Mouse (Mus musculus): ENCODE measurements around the gene Phf7. TPM values are rescaled to one million over a fixed set of nuclear protein-coding genes. Genes with fewer than 3 reads are reported as not detected.

Phf7 gene
- polyA plus RNA-seq, 1 experiment from 2014 or later = 8.1 TPM

DNA sequence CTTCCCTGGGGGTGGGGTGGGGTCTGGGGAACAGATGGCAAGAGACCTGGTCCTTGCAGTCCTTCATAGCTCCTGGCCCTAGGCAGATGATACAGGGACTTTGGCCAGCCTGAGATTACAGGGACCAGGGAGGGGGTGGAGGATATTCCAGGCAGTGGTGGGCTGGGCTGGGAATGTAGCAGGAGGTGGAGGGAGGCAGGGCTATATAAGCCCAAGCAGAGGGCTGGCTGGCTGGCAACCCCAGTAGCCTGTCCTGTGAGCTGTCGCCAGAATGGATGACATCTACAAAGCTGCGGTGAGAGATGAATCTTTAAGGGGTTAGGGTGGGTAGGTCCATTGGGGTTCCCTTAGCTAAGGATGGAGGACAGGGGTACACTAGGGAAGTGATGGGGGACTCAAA, 43.0 kb downstream of the Phf7 start, which contains the start of gene Tnnc1:
Gene Tnnc1 (plus strand): TSS at position 229 of the 400 bp plus-strand sequence.
- ATAC-seq (ENCODE audit: insufficient number of reproducible peaks, low FRiP score) = no peak
- H3K4me2 ChIP-seq = peak within 1 kb of the TSS; percentile 96
- H3K36me3 ChIP-seq = peaks cover 49% of the 10 kb centered on the region
- 56% methylated on average over 2 of the region's 2 CpGs for WGBS
- no peaks in the 10 kb centered on the region for H3K27me3 ChIP-seq (replicated peaks)
- no peaks in the 10 kb centered on the region for H3K9me3 ChIP-seq (replicated peaks)
- H3K4me1 ChIP-seq (replicated peaks) = peaks cover 56% of the 10 kb centered on the region
- H3K4me3 ChIP-seq = peak within 1 kb of the TSS; percentile 89
- H3K9ac ChIP-seq = peak within 1 kb of the TSS; percentile 98
- peak within 1 kb of the TSS; percentile 98 for H3K27ac ChIP-seq (ENCODE audit: poor library complexity, severe bottlenecking)

DNA sequence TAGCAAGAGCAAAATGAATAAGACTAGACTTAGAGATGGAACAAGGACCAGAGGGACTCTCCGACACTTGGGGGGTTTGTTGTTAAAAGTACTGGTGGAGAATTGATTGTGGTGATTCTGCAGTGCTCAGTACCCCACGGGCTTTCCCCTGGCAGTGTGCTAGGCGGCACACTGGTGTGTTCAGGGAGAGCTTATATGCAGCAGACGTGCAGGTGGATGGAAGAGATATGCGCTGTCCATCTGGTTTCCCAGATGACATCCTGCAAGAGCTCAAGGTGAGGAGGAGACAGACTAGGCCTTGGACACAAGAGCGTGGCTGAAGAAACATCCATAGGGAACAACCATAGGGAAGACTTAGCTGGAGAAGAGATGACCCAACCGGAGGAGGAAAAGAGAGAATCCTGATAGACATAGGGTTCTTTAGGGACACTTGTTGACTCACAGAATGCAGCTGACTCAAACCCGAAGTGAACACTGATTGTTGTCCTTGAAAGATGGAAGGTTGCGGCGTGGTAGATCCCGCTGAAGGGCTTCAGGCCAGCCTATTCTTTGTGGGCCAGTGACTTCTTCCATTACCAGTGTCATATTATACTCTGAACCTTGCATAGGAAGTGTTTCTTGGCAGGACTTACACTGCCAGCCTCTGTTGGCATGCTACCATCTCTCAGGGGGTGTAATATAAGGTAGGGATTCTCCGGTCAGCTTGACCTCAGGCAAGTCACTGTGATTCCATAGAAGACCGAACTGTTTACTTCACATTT, 43.9 kb downstream of the Phf7 start:
- H3K4me3 ChIP-seq = peak overlapping the region; percentile 89
- H3K36me3 ChIP-seq = peaks cover 49% of the 10 kb centered on the region
- ATAC-seq (ENCODE audit: insufficient number of reproducible peaks, low FRiP score) = no peak
- H3K9me3 ChIP-seq (replicated peaks) = no peaks in the 10 kb centered on the region
- peak overlapping the region; percentile 98 for H3K9ac ChIP-seq
- H3K4me2 ChIP-seq = peak overlapping the region; percentile 96
- peak overlapping the region; percentile 98 for H3K27ac ChIP-seq (ENCODE audit: poor library complexity, severe bottlenecking)
- H3K4me1 ChIP-seq (replicated peaks) = peaks cover 48% of the 10 kb centered on the region
- WGBS = 74% methylated on average over 13 of the region's 13 CpGs
- no peaks in the 10 kb centered on the region for H3K27me3 ChIP-seq (replicated peaks)

DNA sequence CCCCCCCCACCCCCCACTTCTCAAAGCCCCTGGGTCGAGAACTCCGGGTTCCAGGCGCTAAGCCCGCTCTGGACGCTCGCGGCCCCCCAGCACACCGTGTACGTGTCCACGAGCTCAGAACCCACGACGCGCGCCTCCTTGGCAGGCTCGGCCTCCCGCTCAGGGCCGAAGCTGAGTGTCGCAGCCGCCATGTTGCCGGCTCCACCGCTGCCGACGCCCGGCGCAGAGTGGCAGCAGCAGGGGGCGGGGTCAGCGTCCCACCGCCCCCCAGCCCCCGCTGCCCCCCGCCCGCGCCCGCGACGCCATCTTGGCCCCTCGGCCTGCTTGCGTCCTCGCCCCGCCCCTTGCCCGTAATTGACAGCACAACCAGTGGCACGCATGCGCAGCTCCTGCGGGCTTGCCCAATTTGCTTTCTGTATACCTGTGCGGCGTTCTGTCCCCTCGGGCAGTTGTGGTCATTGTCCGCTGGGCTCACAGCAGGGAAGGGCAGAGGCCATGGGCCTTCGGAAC, 44.6 kb downstream of the Phf7 start:
- peak overlapping the region; percentile 89 for H3K4me3 ChIP-seq
- peaks cover 43% of the 10 kb centered on the region for H3K4me1 ChIP-seq (replicated peaks)
- H3K27ac ChIP-seq (ENCODE audit: poor library complexity, severe bottlenecking) = peak overlapping the region; percentile 98
- H3K36me3 ChIP-seq = peaks cover 49% of the 10 kb centered on the region
- WGBS = under 1% methylated on average over 47 of the region's 48 CpGs
- peak overlapping the region; percentile 98 for H3K9ac ChIP-seq
- H3K4me2 ChIP-seq = peak overlapping the region; percentile 96
- no peaks in the 10 kb centered on the region for H3K27me3 ChIP-seq (replicated peaks)
- ATAC-seq (ENCODE audit: insufficient number of reproducible peaks, low FRiP score) = peak; percentile 66
- no peaks in the 10 kb centered on the region for H3K9me3 ChIP-seq (replicated peaks)

DNA sequence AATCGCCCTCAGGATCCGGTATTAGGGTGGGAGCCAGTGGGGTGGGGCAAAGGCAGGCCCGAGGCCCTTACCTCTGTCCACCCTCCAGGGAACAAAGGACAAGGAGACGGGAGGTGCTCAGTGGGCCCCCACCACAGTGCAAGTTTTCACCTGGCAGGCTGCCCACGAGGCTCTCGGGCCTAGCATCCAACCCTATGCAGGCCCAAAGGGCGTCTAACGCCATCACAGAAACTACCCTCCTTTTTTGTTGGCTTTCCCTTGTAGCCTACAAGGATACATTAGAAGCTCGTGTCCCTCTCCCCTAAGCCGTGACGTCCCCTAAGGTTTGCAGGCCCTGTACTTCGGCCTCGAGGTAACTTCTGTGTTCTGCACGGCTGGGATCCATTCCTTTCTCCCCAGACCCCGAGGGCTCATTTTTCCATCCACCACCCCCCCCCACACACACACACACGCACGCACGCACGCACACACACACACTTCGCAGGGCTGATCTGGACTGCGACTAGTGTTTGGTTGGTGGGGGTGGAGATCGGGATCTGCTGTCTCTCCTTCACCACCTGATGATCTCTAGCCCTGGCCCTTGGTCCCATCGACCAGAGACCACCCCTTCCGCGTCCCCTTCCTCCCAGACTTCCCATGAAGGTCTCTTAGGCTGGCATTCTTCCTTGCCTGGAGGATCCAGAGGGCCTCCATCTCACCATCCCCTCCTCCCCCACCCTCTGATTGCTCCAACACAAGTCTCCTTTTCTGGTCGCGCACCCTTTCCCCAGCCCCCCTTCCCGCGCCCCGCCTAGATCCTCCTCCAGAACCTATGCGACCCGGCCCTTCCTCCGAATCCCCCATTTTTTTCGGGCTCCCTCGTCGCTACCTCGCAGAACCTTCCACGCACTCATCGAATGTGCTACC, 45.3 kb downstream of the Phf7 start:
- under 1% methylated on average over 38 of the region's 39 CpGs for WGBS
- ATAC-seq (ENCODE audit: insufficient number of reproducible peaks, low FRiP score) = peak; percentile 31
- peaks cover 48% of the 10 kb centered on the region for H3K36me3 ChIP-seq
- H3K4me3 ChIP-seq = peak overlapping the region; percentile 89
- H3K27me3 ChIP-seq (replicated peaks) = no peaks in the 10 kb centered on the region
- H3K9me3 ChIP-seq (replicated peaks) = no peaks in the 10 kb centered on the region
- H3K27ac ChIP-seq (ENCODE audit: poor library complexity, severe bottlenecking) = peak overlapping the region; percentile 98
- H3K4me2 ChIP-seq = peak overlapping the region; percentile 96
- peak overlapping the region; percentile 98 for H3K9ac ChIP-seq
- peaks cover 36% of the 10 kb centered on the region for H3K4me1 ChIP-seq (replicated peaks)

DNA sequence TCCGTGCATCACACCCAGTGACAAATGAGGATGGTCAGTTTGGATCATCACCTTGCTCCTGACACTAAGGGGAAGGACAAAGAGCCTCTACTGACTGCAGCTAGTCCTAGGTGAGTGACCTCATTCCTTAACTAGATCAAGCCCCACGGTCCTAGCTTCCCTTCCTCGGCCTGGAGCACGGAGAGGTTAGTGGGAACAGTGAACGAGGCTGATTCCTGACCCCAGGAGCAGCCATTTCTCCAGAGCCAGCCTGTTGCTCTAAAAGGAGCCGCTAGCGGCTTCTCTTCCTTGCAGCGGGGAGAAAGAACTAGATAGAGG, 45.9 kb downstream of the Phf7 start:
- peak overlapping the region; percentile 96 for H3K4me2 ChIP-seq
- peaks cover 50% of the 10 kb centered on the region for H3K36me3 ChIP-seq
- peak overlapping the region; percentile 98 for H3K27ac ChIP-seq (ENCODE audit: poor library complexity, severe bottlenecking)
- no peak for ATAC-seq (ENCODE audit: insufficient number of reproducible peaks, low FRiP score)
- peaks cover 35% of the 10 kb centered on the region for H3K4me1 ChIP-seq (replicated peaks)
- WGBS = 5% methylated on average over 8 of the region's 8 CpGs
- no peaks in the 10 kb centered on the region for H3K27me3 ChIP-seq (replicated peaks)
- no peaks in the 10 kb centered on the region for H3K9me3 ChIP-seq (replicated peaks)
- peak overlapping the region; percentile 89 for H3K4me3 ChIP-seq
- H3K9ac ChIP-seq = peak overlapping the region; percentile 98

DNA sequence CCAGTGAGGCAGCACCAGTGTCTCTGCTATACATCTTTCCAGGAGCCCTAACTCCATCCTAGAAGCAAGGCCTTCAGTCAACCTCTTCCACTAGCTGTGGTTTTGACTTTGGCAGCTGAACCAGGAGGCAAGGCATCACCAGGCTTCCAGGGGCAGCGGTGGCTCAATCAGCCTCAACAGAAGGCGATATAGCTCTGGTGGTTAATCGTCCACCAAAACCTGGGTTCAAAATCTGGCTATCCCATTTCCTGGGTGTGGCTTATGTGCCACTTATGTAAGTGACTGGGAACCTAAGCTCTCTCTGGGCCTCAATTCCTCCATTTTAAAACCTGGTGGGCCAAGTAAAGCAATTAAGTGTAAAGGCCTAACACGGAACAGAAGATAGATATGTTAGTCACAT, 46.3 kb downstream of the Phf7 start:
- H3K9me3 ChIP-seq (replicated peaks) = no peaks in the 10 kb centered on the region
- peak overlapping the region; percentile 98 for H3K9ac ChIP-seq
- peak overlapping the region; percentile 96 for H3K4me2 ChIP-seq
- H3K36me3 ChIP-seq = peaks cover 50% of the 10 kb centered on the region
- H3K27ac ChIP-seq (ENCODE audit: poor library complexity, severe bottlenecking) = peak overlapping the region; percentile 98
- H3K4me3 ChIP-seq = peak overlapping the region; percentile 89
- no peak for ATAC-seq (ENCODE audit: insufficient number of reproducible peaks, low FRiP score)
- H3K27me3 ChIP-seq (replicated peaks) = no peaks in the 10 kb centered on the region
- 52% methylated on average over 4 of the region's 4 CpGs for WGBS
- H3K4me1 ChIP-seq (replicated peaks) = peaks cover 37% of the 10 kb centered on the region

DNA sequence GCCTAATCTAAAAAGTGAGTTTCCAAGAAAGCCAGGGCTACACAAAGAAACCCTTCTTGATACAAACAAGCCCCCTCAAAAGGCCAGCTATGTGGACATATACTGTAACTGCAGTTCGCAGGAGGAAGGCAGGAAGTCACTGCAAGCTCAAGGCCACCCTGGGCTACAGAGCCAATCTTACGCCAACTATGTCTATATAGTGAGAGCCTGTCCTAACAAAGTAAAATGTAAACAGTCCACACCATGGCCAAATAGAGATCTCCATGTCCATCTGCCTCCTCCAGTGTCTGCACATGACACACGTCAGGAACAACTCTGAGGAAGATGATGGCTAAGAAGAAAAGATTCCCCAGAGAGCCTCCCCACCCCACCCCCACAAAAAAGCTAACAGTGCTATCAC, 51.1 kb downstream of the Phf7 start:
- Histone ChIP-seq H3K9me3 (replicated peaks) (no peaks in the 10 kb centered on the region), H3K36me3 (peaks cover 83% of the 10 kb centered on the region), H3K27ac (ENCODE audit: poor library complexity, severe bottlenecking) (no peak overlapping the region), H3K4me2 (no peak overlapping the region), H3K4me3 (no peak overlapping the region), H3K27me3 (replicated peaks) (no peaks in the 10 kb centered on the region), H3K9ac (no peak overlapping the region), H3K4me1 (replicated peaks) (peaks cover 61% of the 10 kb centered on the region)
- WGBS = 79% methylated on average over 3 of the region's 3 CpGs
- no peak for ATAC-seq (ENCODE audit: insufficient number of reproducible peaks, low FRiP score)

DNA sequence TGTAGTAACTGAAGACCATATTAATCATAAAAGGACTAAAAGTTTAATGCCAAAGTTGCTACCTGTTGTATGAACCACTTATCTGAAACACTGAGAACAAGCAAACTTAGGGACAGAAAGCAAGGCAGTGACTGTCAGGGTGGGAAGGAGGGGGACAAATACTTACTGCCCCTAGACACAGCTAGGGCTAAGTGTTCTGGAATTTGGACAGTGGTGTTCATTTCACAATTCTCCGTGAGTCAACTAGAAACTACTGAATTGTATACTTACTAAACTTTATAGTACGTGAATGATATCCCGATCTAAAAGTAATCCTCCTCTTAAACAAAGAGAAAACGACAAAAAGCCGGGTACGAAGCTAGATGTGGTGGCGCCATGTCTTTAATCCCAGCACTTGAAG, 51.5 kb downstream of the Phf7 start:
- peaks cover 60% of the 10 kb centered on the region for H3K4me1 ChIP-seq (replicated peaks)

DNA sequence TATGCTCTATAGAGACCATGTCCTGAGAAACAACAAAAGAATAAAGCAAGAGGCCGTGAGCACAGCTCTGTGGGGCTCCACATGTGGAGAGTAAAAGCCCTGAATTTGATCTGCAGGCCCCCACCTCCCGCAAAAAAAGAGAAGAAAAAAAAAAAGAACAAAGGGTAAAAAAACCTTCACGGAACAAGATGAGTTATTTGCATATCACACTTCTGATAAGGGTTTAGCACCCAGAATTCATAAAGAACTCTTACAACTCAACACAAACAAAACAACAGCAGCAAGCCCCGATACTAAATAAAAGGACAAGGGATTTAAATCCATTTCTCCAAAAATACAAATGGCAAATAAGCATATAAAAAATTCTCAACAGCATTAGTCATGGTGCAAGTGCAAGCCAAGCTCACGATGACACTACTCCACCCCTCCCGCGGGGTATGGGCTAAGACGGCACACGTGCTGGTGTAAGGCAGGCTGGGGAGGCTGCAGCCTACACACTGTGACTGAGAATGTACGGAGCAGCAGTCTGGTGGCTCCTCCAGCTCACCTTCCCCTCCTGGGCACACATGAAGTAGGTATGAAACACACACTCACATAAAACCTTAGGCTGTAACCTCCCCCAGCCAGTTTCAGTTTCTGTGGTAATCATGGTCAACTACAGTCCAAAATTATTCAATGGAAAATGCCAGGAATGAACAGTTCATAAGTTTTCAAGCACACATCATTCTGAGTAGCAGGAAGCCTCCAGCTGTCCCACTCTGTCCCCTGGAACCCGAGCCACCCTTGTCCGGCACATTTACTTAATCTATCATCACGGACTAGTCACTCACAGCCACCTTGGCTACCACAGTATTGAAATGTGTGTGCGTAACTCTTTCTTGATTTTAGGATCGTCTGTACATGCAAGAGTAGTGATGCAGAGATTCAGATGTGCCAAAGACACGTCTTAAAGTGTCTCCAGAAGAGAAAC, 53.3 kb downstream of the Phf7 start:
- 50% methylated on average over 16 of the region's 16 CpGs for WGBS
- ATAC-seq (ENCODE audit: insufficient number of reproducible peaks, low FRiP score) = peak; percentile 50; the same call in 1 of the 2 replicates
- no peaks in the 10 kb centered on the region for H3K9me3 ChIP-seq (replicated peaks)
- H3K27me3 ChIP-seq (replicated peaks) = no peaks in the 10 kb centered on the region
- peak overlapping the region; percentile 9 for H3K9ac ChIP-seq
- H3K4me2 ChIP-seq = peak overlapping the region; percentile 22; the same call in 1 of the 2 replicates
- peaks cover 81% of the 10 kb centered on the region for H3K36me3 ChIP-seq
- H3K4me3 ChIP-seq = no peak overlapping the region
- peak overlapping the region; percentile 61 for H3K27ac ChIP-seq (ENCODE audit: poor library complexity, severe bottlenecking)
- peaks cover 66% of the 10 kb centered on the region for H3K4me1 ChIP-seq (replicated peaks)

More for the DNA sequence above, 51.5 kb downstream of the Phf7 start:
- Histone ChIP-seq H3K27me3 (replicated peaks) (no peaks in the 10 kb centered on the region), H3K9me3 (replicated peaks) (no peaks in the 10 kb centered on the region), H3K36me3 (peaks cover 83% of the 10 kb centered on the region), H3K4me2 (no peak overlapping the region), H3K4me3 (no peak overlapping the region), H3K27ac (ENCODE audit: poor library complexity, severe bottlenecking) (no peak overlapping the region), H3K9ac (no peak overlapping the region)
- WGBS = 92% methylated on average over 7 of the region's 7 CpGs
- ATAC-seq (ENCODE audit: insufficient number of reproducible peaks, low FRiP score) = no peak

DNA sequence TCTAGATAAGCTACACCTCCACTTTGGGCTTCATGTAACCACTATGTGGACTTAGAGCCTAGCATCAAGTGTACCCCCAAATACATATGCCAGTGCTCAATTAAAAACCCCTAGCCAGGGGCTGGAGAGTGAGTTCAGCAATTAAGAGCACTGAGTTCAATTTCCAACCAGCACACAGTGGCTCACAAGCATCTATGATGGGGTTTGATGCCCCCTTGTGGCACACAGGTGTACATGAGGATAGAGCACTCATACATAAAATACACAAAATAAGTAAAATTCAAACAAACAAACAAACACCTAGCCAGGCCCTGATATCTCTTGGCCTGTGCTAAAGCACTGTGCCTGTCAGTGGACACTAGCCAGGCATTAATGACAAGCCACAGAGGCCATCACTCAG, 55.1 kb downstream of the Phf7 start:
- H3K36me3 ChIP-seq = peaks cover 83% of the 10 kb centered on the region
- no peak overlapping the region for H3K9ac ChIP-seq
- ATAC-seq (ENCODE audit: insufficient number of reproducible peaks, low FRiP score) = no peak
- H3K4me2 ChIP-seq = peak overlapping the region; percentile 6
- H3K4me3 ChIP-seq = no peak overlapping the region
- H3K27me3 ChIP-seq (replicated peaks) = no peaks in the 10 kb centered on the region
- peaks cover 82% of the 10 kb centered on the region for H3K4me1 ChIP-seq (replicated peaks)
- no peaks in the 10 kb centered on the region for H3K9me3 ChIP-seq (replicated peaks)
- H3K27ac ChIP-seq (ENCODE audit: poor library complexity, severe bottlenecking) = peak overlapping the region; percentile 62
